Mouse (Mus musculus): ENCODE data around the gene Phtf2. TPM values are rescaled to one million over a fixed set of nuclear protein-coding genes. Genes with fewer than 3 reads are reported as not detected.

The Phtf2 gene
- polyA plus RNA-seq, 1 experiment from 2014 or later, result 3.8 TPM

DNA sequence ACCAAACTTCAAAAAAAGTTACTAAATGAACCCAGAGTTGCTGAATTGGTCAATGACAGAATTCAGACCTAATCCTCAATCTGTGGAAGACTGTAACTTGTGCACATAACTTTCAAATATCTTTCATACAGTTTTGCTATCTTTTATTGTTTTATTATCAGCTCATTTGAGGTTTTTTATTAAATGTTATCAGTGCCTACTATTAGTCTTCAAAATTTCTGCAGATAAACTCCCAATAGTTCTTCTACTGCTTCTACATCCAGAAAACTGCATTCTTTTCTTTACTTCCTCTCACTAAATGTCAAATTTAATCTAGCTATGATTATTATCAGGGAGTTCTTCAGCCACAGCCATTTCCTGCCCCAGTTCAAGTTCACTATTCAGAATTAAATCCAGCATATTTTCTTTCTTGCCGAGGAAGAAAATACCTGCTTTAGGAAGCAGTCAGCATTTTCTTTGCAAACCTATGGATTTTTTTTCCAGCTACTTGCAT lies 4.9 kb downstream of the Phtf2 start:
- WGBS, result 40% methylated on average over 1 of the region's 1 CpGs
- no peaks in the 10 kb centered on the region for H3K36me3 ChIP-seq (ENCODE audit: insufficient read depth, low read length)
- TF ChIP-seq CTCF (IDR thresholded peaks at IDR 0.05), result no peak
- no peak for TF ChIP-seq EP300 (IDR thresholded peaks at IDR 0.05)
- no peak overlapping the region for H3K4me3 ChIP-seq (ENCODE audit: low read depth, low read length)
- no peak overlapping the region for H3K4me2 ChIP-seq (replicated peaks; ENCODE audit: low read depth, low read length)
- no peaks in the 10 kb centered on the region for H3K27me3 ChIP-seq (replicated peaks; ENCODE audit: insufficient read depth, low read length)
- H3K9ac ChIP-seq (replicated peaks; ENCODE audit: low read depth), result no peak overlapping the region
- no peak for ATAC-seq
- no peaks in the 10 kb centered on the region for H3K4me1 ChIP-seq (ENCODE audit: insufficient read depth, low read depth, low read length)
- DNase-seq (ENCODE audit: low spot score), result no peak
- no peak overlapping the region for H3K27ac ChIP-seq (ENCODE audit: low read length)
- H3K9me3 ChIP-seq (ENCODE audit: low read length), result no peaks in the 10 kb centered on the region

DNA sequence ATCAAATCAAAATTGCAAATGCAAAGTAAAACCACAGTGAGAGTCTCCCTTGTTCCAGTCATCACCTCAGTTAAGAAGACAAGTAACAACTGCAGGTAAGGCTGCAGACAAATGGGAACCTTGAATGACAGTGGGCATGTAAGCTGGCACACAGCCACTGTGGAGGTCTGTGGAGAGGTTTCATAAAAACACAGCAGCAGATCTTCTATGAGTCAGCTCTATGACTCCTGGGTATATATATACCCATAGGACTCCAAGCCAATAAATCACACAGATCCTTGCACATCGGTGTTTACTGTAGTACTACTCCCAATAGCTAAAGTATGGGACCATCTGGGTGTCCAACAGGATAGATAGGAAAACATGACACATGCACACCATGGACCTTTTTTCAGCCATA lies 8.8 kb downstream of the Phtf2 start:
- no peak overlapping the region for H3K9ac ChIP-seq (replicated peaks; ENCODE audit: low read depth)
- H3K9me3 ChIP-seq (ENCODE audit: low read length), result no peaks in the 10 kb centered on the region
- no peak for TF ChIP-seq CTCF (IDR thresholded peaks at IDR 0.05)
- no peak for TF ChIP-seq EP300 (IDR thresholded peaks at IDR 0.05)
- H3K27me3 ChIP-seq (replicated peaks; ENCODE audit: insufficient read depth, low read length), result no peaks in the 10 kb centered on the region
- no peak overlapping the region for H3K4me3 ChIP-seq (ENCODE audit: low read depth, low read length)
- H3K36me3 ChIP-seq (ENCODE audit: insufficient read depth, low read length), result no peaks in the 10 kb centered on the region
- ATAC-seq, result no peak
- H3K4me1 ChIP-seq (ENCODE audit: insufficient read depth, low read depth, low read length), result no peaks in the 10 kb centered on the region
- no peak overlapping the region for H3K4me2 ChIP-seq (replicated peaks; ENCODE audit: low read depth, low read length)
- 86% methylated on average over 1 of the region's 1 CpGs for WGBS
- no peak overlapping the region for H3K27ac ChIP-seq (ENCODE audit: low read length)
- no peak for DNase-seq (ENCODE audit: low spot score)

DNA sequence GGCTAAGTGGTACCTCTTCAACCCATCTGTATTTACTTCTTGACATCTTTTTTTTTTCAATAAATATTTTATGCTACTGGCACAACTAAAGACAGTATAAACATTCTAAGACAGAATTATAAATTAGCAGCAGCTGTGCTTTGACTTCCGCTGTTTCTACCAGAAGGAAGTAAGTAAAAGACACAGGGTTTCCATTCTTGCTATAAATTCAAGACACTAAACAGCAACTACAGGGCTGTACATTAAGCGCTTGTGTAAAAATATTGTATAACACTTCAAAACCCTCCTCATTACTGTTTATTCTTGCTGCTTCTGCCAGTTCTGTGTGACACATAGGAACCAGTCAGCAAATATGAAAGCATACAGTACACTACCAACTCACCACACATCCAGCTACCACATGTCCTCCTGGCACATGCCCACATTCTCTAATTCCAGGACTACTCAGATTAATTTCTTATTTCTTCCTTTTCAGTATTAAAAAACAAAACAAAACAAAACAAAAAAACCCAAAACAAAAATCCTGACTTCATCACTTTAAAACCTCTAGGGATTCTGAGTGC lies 16.6 kb downstream of the Phtf2 start:
- H3K36me3 ChIP-seq (ENCODE audit: insufficient read depth, low read length), result no peaks in the 10 kb centered on the region
- no peaks in the 10 kb centered on the region for H3K9me3 ChIP-seq (ENCODE audit: low read length)
- 48% methylated on average over 2 of the region's 2 CpGs for WGBS
- no peak overlapping the region for H3K9ac ChIP-seq (replicated peaks; ENCODE audit: low read depth)
- no peaks in the 10 kb centered on the region for H3K4me1 ChIP-seq (ENCODE audit: insufficient read depth, low read depth, low read length)
- no peak for TF ChIP-seq CTCF (IDR thresholded peaks at IDR 0.05)
- TF ChIP-seq EP300 (IDR thresholded peaks at IDR 0.05), result no peak
- no peaks in the 10 kb centered on the region for H3K27me3 ChIP-seq (replicated peaks; ENCODE audit: insufficient read depth, low read length)
- H3K4me2 ChIP-seq (replicated peaks; ENCODE audit: low read depth, low read length), result no peak overlapping the region
- no peak overlapping the region for H3K27ac ChIP-seq (ENCODE audit: low read length)
- no peak for ATAC-seq
- no peak for DNase-seq (ENCODE audit: low spot score)
- H3K4me3 ChIP-seq (ENCODE audit: low read depth, low read length), result no peak overlapping the region

DNA sequence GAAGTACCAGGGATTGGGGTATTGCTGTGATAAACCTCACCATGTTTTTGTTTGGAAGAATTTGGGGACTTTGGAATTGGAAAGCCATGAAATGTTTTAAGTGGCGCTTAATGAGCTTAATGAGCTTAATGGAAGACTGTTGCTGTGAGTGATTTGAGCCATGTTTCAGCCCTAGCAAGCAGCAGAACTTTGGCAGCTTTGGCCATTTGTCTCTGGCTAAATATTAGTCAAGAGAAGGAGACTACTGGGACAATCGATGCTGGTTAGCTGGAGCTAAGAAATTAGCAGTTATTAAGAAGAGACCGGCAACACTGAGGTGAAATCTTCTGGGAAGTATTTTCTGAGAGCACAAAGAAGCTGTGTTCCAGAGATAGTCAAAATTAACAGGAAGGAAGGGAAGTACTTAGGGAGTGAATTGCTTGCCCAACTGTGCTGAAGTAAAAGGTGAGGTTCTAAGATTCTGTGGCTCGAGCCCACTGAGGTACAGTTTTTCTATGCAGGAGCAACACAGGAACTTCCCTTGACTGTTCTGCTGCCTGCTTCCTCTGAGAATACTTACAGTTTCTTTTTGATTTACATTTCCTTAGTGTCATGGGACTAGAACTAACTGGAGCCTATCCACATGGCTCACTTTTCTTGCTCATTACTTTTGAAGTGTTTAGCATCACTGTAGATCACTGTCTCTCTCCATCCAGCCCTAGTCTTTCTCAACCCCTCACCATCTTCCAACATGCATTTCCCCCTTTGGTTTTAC lies 17.5 kb downstream of the Phtf2 start:
- Histone ChIP-seq H3K36me3 (ENCODE audit: insufficient read depth, low read length) (no peaks in the 10 kb centered on the region), H3K4me1 (ENCODE audit: insufficient read depth, low read depth, low read length) (no peaks in the 10 kb centered on the region), H3K27me3 (replicated peaks; ENCODE audit: insufficient read depth, low read length) (no peaks in the 10 kb centered on the region), H3K4me3 (ENCODE audit: low read depth, low read length) (no peak overlapping the region), H3K9me3 (ENCODE audit: low read length) (no peaks in the 10 kb centered on the region), H3K9ac (replicated peaks; ENCODE audit: low read depth) (no peak overlapping the region), H3K27ac (ENCODE audit: low read length) (no peak overlapping the region), H3K4me2 (replicated peaks; ENCODE audit: low read depth, low read length) (no peak overlapping the region)
- 56% methylated on average over 4 of the region's 4 CpGs for WGBS
- no peak for TF ChIP-seq CTCF (IDR thresholded peaks at IDR 0.05)
- no peak for TF ChIP-seq EP300 (IDR thresholded peaks at IDR 0.05)
- ATAC-seq (no peak), DNase-seq (ENCODE audit: low spot score) (no peak)

DNA sequence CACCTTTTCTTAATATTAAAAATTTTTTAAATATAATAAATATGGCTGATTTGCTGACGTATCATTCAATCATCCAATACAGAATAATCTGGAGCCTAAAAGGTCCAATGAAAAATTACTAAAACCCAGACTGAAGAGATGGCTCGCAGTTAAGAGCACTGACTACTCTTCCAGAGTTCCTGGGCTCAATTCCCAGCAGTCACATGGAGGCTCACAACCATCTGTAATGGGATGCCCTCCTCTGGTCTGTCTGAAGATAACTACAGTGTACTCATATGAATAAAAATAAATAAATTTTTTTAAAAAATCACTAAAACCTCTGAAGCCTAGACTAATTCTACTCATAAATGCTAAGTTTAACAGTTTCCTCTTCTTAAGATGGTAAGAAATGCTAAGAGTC lies 20.0 kb downstream of the Phtf2 start:
- Histone ChIP-seq H3K4me2 (replicated peaks; ENCODE audit: low read depth, low read length) (no peak overlapping the region), H3K9ac (replicated peaks; ENCODE audit: low read depth) (no peak overlapping the region), H3K36me3 (ENCODE audit: insufficient read depth, low read length) (no peaks in the 10 kb centered on the region), H3K27me3 (replicated peaks; ENCODE audit: insufficient read depth, low read length) (no peaks in the 10 kb centered on the region), H3K4me3 (ENCODE audit: low read depth, low read length) (no peak overlapping the region), H3K27ac (ENCODE audit: low read length) (no peak overlapping the region), H3K4me1 (ENCODE audit: insufficient read depth, low read depth, low read length) (no peaks in the 10 kb centered on the region), H3K9me3 (ENCODE audit: low read length) (no peaks in the 10 kb centered on the region)
- 95% methylated on average over 2 of the region's 2 CpGs for WGBS
- DNase-seq (ENCODE audit: low spot score) (no peak), ATAC-seq (no peak)
- TF ChIP-seq CTCF (IDR thresholded peaks at IDR 0.05) (no peak), EP300 (IDR thresholded peaks at IDR 0.05) (no peak)

DNA sequence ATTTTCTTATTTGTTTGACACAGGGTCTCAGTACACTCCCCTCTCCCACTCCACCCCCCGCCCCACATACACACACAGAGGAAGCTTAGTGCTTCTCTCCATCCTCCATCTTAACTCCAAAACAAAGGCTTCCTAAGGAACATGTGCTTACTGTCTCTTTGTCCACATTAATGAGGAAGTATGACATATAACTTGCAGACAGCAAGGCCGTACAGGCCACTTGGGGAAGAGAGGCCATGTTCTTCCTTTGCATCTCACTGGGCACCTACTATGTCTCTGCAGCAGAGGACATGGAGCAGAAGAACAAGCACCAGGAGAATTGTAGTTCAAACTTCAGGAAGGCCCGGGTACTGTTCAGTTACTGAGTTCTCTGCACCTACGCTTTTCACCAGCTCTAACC lies 21.4 kb downstream of the Phtf2 start:
- Histone ChIP-seq H3K36me3 (ENCODE audit: insufficient read depth, low read length) (no peaks in the 10 kb centered on the region), H3K27ac (ENCODE audit: low read length) (no peak overlapping the region), H3K4me2 (replicated peaks; ENCODE audit: low read depth, low read length) (no peak overlapping the region), H3K4me1 (ENCODE audit: insufficient read depth, low read depth, low read length) (no peaks in the 10 kb centered on the region), H3K27me3 (replicated peaks; ENCODE audit: insufficient read depth, low read length) (no peaks in the 10 kb centered on the region), H3K4me3 (ENCODE audit: low read depth, low read length) (no peak overlapping the region), H3K9me3 (ENCODE audit: low read length) (no peaks in the 10 kb centered on the region), H3K9ac (replicated peaks; ENCODE audit: low read depth) (no peak overlapping the region)
- DNase-seq (ENCODE audit: low spot score) (no peak), ATAC-seq (no peak)
- TF ChIP-seq EP300 (IDR thresholded peaks at IDR 0.05), result no peak
- no peak for TF ChIP-seq CTCF (IDR thresholded peaks at IDR 0.05)
- 85% methylated on average over 4 of the region's 4 CpGs for WGBS
